Mouse (Mus musculus): Measurements from ENCODE around the gene Adgrg1. TPM values are rescaled to one million over a fixed set of nuclear protein-coding genes. Genes with fewer than 3 reads are reported as not detected.

The Adgrg1 gene
- total RNA-seq (2021): 10 to 100 TPM; 19.8 to 24.3 TPM
- long read RNA-seq, experiment 1, transcript Adgrg1-201 (14 exons, 3,574 nt): major isoform, 23 of 32 reads
- long read RNA-seq, experiment 1, partial matches to known transcripts: 2 of 32 reads
- long read RNA-seq, experiment 1, other reads (novel, unspliced or antisense): 7 of 32 reads
- long read RNA-seq, experiment 2, transcript Adgrg1-201 (14 exons, 3,574 nt): major isoform, 6 of 12 reads
- long read RNA-seq, experiment 2, partial matches to known transcripts: 4 of 12 reads
- long read RNA-seq, experiment 2, other reads (novel, unspliced or antisense): 2 of 12 reads

DNA sequence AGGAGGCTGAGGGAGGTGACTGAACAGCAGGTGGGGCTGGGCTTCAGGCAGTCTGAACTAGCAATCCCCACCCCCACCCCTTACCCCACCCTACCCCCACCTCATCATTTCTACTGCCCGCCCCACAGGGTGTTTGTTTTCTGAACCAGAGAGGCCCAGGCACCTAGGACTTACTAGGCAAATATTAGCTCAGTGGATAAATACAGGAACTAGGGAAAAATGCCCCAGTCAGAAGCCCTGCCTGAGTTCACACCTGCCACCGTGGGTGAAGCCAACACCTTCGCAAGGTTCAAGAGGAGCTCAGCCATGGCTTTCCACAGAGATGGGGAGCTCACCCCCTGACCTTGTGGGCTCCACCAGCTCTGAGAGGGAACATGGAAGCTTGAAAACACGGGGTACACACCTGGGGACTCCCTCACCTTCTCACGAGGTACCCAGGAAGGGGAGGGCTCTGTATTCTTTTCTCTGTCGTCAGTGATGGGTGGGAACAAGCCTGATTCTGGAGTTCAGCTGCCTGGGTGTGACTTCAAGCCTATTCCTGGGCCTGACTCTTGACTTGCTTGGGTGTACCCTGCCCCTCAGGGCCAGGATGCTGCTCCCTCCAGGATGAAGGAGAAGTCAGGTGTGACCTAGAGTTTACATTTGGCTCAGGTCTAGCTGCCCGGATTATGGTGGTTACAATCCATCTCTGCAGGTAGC is at the start of gene Adgrg1:
Adgrg1 (plus strand) TSS at position 285 of the 699 bp plus-strand sequence.
- DNase-seq (ENCODE audit: low spot score): no peak

DNA sequence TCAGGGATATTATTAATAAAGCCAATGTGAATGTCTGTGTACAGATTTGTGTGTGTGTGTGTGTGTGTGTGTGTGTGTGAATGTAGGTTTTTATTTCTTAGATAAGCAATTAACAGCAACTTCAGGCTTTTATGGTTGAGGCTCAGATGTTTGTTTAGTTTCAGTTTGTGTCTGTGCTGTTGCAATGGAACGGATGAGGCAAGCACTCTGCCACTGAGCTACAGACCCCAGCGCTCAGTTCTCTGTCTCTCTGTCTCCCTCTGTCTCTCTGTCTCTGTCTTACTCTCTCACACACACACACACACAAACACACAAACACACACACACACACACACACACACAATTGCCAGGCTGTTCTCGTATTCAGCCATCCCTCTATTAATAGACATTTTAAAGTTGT is 46.3 kb upstream of the Adgrg1 start:
- no peak for DNase-seq (ENCODE audit: low spot score)

DNA sequence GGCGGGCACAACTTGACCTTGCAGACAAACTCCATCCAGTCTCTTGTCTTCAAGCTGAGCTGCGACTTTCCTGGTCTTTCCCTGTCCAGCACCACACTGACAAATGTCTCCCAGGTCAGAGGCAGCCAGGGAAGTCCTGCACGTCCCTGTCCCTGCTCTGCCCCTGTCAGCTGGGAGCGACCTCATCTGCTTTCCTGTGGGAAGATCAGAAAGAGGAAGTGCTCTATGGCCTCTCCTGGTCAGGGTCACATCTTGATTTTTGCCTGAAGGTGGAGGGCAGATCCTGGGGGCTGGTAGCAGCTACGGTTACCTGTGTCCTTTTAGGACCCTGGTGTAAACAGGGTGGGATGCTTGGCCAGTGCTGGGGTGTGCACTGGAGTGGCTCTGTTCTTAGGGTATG is 40.6 kb upstream of the Adgrg1 start:
- DNase-seq (ENCODE audit: low spot score): no peak

DNA sequence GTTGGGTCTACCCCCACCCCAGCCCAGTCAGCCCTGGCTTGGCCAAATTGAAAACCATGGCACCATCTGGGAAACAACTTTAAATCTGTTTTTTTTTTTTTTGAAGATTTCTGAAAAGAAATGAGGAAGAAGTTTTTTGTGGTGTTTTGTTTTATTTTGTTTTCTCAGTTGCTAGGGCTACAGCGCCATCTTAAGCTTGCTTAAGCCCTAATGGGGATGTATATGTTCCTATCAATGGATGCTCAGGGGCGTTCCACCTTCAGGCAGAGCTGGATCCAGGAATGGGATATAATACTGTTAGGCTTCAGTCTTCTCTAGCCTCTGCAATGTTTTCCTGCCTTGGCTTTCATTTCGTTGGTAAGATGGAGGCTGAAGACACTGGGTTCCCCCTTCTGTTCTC is 39.4 kb upstream of the Adgrg1 start:
- DNase-seq (ENCODE audit: low spot score): no peak

DNA sequence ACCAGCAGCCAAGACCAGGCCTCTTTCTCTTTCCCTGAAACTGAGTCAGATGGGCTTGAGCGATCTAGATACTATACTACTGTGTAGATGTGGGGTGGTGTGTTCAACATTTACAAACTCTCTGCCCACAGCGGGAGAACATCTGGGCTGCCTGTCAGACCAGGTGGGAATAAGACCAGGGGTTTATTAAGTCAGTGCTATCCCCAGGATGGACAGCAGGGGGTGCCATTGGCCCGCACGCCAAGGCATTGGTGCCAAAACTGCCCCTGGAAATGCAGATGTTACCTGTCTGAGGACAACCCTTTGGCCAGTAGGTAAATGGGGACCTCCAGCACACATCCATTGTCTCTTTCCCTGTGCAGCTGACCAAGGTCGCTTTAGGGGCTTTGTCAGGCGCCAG is 32.0 kb upstream of the Adgrg1 start:
- DNase-seq (ENCODE audit: low spot score): peak; percentile 32

DNA sequence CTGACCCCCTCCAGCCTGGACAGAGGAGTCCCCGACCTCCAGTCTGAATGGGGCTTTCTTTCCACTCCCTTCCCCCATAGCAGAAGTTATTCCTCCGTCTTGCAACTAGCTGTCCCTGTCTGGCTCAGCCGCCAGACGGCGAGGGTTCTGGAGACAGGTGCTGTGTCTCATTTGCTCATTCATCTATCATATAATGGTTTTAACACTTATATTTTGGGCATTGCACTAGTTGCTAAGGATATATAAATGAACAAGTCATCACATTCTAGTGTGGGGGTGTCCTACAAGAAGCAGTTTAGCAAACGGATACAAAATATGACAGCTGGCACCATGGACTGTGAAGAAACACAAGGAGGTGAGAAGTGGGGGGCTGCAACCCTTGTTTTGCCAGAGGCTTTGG is 29.4 kb upstream of the Adgrg1 start:
- no peak for DNase-seq (ENCODE audit: low spot score)

DNA sequence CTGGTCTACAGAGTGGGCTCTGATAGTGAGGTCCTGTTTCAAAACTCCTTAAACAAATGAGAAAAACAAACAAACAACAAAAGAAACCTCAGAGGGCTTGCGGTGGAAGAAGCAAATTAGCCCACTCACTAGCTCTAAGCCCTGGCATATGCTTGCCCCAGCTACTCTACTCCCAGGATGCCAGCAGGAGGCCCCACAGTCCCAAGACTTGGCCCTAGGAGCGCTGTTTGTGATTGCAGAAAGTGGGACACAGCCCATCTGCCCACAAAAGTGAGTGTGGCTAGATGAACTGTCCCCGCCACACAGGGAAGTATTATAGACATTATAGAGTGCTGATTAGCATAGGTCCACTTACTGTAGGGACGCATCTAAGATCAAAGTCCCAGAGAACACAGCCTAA is 26.1 kb upstream of the Adgrg1 start:
- DNase-seq (ENCODE audit: low spot score): no peak

DNA sequence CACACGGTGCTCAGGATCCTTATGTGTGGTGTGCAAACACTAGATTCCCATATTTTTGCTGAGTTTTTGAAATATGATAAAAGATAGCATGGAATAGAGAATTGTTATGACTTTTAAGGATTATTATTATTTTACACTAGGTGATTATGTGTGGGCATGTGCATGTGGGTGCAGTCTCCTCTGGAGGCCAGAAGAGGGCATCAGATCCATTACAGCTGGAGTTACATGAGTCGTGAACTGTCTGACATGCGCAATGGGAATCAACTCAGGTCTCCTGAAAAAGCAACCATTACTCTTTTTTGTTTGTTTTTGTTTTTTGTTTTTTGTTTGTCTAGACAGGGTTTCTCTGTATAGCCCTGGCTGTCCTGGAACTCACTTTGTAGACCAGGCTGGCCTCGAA is 25.5 kb upstream of the Adgrg1 start:
- no peak for DNase-seq (ENCODE audit: low spot score)

DNA sequence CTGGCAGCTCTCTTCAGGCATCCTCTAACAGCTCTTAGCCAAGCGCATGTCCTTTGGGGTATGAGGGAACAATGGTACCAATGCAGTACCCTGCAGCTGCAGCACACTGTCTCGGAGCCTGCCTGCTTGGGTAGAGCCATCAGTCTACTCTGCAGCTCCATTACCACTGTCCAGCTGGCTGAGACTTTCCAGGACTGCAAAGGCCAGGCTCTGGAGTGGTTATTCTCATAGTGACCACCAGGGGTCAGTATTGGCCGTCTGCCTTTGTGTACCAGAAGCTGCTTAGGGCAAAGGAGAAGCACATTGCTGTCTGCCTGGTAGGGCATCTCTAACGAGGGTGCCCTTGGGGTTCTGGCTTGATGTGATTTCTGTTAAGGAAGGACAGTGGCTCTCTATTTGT is 24.5 kb upstream of the Adgrg1 start:
- peak; percentile 73 for DNase-seq (ENCODE audit: low spot score)

DNA sequence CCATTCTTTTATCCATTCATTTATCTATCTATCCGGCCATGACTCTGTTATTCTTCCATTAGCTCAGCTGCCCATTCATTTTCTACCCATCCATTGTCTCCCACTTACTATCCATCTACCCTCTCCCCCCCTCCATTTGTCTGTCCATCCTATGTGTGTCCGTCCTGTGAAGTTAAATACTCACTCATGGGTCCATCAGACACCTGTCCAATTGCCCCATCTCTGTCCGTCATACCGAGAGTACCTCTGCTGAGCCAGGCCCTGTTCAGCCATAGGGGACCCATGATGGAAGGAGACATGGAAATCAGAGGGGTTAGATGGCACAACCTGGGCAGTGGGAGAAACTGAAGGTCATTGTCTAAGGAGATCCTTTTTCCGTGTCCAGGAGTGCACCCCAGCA is 24.1 kb upstream of the Adgrg1 start:
- no peak for DNase-seq (ENCODE audit: low spot score)

DNA sequence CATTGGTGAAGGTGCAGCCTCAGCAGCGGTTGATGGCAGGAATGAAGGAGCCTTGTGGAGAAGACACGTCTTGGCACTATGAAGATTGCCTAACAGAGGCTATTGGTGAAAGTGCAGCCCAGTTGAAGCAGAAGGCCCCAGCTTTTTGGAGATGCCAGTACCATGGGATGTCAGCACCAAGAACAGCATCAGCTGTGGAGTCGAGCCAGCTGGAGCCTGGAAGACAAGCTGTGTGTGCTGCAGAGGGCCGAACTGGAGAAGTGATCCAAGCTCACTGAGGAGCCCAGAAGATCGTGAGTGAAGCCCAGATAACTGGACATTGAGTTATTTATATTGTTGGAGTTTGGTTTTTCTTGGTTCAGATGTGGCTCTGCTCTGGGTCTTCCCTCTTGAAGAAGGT is 22.5 kb upstream of the Adgrg1 start:
- DNase-seq (ENCODE audit: low spot score): no peak

DNA sequence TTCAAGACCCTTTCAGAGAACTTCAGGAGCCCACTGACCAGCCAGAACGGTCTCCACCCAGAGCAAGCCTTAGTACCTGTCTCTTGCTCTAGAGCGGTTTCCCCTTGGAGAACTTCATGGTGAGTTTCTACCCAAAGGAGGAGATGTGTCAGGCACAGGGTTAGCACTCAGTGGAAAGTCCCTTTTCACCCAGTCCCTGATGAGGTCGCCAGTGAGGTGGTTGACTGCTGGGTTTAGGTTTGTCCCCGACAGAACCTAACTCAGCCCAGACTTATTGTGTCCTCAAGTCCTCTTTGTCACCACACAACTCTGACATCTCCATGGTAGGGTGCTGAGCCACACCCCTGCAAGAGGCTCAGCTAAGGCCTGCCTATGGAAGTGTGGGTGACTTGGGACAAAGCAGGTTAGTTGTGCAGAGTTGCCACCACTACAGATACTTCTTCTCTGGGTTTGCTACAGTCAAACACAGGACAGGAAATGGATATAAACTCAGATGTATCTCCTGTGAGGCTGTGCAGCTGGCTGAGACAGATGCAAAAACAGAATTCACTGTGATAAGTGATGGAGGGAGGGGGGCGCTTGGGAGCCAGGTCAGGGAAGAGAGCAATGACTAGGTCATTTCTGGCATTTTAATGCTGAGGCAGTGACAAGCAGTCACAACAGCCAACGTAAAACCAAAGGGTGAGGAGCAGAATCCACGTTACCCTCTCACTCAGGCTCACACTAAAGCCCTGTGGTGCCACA is 20.8 kb upstream of the Adgrg1 start:
- DNase-seq (ENCODE audit: low spot score): no peak

DNA sequence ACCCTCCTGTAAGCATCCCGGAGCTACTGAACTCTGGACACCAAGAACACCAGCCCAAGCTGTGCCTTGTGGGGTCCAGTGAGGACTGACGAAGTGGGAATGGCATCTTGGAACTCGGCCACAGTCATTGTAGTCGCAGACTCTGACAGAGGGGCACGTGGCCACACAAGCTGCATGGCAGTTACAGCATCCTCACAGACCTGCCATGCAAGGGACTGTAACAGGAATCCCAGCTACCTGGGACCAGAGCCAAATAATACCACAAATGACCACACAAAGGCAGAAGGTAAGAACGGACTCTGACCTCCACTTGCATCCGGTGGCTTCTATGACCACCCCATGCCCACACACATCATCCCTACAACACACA is 20.2 kb upstream of the Adgrg1 start:
- no peak for DNase-seq (ENCODE audit: low spot score)

DNA sequence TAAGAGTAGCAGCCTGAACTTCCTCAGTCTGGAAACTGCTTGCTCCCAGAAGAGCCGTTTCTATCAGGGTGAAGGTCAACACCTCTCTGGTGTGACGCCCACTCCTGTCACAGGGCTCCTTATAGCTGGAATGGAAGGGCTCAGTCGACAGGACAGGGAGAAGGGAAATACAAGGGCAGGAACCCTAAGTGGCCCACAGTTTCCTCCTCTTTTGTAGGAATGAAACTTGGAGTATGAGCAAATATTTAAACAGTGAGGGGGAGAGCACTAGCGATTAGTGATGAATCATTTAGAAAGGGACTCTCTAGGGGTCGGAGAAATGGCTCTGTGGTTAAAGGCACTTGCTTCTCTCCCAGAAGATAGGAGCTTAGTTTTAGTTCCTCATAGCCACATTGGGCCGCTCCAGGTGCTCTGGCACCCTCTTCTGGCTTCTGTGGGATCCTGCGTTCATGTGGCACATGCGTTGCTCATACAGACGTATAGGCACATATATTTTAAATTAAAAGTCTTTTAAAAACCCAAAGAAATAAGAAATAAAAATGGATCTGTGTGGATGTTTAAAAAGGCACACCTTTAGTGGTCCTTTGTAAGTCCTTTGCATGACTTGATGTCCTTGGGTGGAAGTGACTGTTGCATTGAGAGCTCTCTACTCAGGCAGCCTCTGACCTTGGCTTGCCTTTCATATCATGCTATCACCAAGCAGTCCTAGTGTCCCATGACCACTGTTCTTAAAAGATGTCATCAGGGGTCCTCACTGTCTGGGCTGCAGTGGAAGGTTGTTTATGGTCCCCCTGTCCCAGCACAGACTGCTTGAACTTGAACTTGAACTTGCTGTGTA is 19.4 kb upstream of the Adgrg1 start:
- DNase-seq (ENCODE audit: low spot score): no peak

DNA sequence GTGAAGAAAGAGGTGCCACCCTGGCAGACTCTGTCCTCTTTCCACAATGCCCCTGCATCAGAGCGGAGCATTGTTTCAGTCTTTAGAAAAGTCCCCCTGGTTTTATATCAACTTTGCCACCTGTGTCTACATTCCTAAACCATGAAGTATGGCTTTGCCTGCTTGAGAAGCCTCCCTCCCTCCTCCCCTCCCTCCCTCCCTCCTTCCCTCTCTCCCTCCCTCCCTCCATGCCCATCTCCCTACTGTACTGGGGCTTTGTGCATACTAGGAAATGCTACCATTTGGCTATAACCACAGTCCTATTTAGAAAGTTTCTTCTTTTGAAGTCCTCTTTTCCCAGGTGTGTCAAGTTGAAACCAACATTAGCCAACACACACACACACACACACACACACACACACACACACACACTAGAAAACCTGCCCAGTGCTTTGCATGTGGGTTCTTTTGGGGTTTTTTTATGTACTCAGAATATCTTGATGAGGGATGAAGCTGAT is 18.4 kb upstream of the Adgrg1 start:
- no peak for DNase-seq (ENCODE audit: low spot score)

DNA sequence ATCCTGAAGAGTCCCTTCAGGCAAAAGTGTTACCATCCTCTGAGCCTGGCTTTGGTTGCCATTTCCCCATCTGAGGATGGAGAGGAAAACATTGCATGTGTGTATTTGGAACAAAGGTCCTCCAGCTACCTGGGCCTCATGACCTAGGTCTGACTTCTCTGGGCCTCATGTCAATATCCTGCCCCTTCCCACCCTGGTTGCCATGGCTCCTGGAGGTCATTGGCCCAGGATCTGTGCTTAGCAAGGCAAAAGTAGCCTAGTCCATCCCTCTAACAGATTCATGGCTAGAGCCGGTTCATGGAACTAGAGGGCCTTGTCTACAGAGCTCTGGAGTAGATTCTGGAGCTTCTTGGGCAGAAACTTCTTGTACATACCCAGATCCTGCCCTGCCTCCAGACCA is 12.3 kb upstream of the Adgrg1 start:
- no peak for DNase-seq (ENCODE audit: low spot score)

DNA sequence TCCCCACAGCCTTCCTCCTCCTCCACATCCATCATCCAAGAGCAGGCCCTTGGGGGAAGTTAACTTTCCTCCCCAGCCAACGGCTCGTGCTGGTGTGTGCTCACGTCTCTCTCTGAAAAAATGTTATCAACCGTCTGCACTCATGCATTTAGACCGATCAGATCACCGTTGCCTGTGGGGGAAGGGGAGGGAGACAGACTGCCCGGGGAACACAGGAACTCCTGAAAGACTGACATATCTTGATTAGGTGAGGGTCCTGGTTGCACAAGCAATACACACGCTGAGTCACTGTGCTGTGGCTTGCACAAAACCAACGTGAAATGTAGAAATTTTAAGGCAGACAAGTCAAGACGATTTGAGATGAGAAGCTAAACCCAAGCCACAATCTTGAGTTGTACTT is 9.7 kb upstream of the Adgrg1 start:
- no peak for DNase-seq (ENCODE audit: low spot score)

DNA sequence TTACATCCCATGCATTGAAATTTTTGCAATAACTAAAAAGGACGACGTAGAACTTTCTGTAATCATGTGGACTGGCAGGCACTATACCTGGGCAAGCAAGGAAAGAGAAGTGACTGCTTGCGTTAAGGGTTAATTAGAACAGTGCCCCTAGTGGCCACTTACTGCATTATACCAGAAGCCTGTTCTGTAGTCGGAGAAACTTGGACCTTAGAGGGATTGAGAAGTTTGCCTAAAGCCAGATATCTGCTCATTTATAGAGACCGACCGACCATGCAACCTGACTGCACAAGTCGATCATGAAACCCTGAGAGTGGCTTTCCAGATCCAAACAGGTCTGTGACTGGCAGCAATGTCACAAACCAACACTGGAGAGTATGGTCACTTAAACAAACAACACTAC is 8.0 kb upstream of the Adgrg1 start:
- DNase-seq (ENCODE audit: low spot score): peak; percentile 16

DNA sequence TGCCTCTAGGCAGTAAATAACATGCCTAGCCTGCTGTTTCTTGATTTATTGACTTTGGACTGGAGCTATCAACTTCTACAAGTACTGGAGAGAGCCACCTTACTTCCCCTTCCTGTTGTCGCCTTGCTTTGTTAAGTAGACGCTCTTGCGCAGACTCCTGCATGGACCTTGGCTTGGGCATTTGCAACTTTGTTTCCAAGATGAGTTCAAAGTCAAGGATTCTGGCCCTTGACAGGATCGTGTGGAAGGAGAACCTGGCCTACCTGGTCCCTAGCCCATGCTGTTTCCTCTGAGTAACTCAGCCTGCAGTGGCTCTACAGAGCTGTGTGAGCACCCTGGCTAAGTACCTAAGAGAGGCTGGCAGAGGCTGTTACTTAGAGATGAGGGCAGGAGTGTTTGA is 7.5 kb upstream of the Adgrg1 start:
- DNase-seq (ENCODE audit: low spot score): no peak

DNA sequence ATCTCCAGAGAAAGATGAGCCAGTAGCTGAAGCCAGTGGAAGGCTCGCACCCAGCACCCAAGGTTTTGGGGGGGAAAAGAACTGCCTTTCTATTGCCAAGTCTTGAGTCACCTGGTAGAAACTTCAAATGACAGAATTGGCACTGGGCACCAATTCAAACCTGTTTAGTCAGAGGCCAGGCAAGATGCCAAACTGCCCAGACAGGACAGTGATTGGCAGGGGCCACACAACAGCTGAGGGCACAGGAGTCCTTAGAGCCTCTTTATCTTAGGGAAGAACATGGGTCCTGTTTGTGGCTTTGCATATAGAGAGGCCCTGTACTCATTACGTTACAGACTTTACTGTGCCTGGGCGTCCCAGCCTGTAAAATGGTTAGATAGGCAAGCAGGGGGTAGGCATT is 7.0 kb upstream of the Adgrg1 start:
- no peak for DNase-seq (ENCODE audit: low spot score)

DNA sequence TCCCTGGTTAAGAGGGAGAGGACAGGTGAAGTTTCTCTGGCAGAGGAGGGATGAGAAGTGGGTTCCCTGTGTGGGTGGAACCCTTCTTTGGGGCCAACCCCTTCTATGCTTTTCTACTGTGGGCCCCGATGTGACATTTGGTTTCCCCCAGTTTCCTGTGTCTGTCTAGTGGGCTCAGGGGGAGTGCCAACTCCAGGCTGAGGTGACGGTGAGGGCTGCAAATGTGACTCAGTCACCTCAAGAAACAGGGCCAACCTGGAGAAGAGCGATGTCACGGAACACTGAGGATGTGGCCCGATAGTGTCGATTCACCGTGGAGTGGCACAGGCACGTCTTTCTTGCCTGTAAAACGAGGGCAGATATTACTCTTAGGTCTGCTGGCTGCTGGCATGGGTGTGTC is 1.3 kb upstream of the Adgrg1 start:
- no peak for DNase-seq (ENCODE audit: low spot score)

DNA sequence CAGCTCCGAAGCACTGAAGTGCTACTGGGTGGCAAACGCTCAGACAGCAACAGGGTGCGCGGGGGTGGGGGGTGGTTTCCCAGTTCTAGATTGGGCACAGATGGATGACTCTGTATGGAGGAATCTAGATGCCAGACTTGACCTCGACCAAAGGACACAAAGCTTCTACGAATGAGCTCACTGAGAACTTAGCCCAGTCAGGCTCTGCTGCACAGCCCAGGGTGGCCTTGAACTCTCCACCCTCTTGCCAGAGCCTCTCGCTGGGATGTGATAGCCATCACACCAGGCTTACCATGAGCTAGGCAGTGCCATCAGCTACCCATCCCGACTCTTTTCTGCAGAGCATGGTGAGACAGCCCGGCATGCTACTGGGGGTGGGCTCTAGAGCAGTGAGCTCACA is 765 bp upstream of the Adgrg1 start:
- DNase-seq (ENCODE audit: low spot score): no peak

Measured in gastrocnemius, adult 18-20 months (tissue).